Mouse (Mus musculus) megakaryocyte, adult 5-6 weeks (primary cell): ENCODE measurements around the gene Rad50. TPM values are rescaled to one million over a fixed set of nuclear protein-coding genes. Genes with fewer than 3 reads are reported as not detected.
A peak's percentile ranks its signal among the peaks of the same experiment; 100 is the strongest.

ENCODE experiments used
- ATAC-seq: 2 replicates; pipeline ENCODE4 v1.8.0; 2016; ENCODE audit warnings: mild to moderate bottlenecking, inconsistent platforms; ENCODE audit not compliant: poor library complexity, severe bottlenecking
- total RNA-seq, 2 experiments: library from RNA; stranded (forward) in 1 of 2; stranded (reverse) in 1 of 2; fragments of 153-499, 151-499 nt in 1 of 2; fragments of 221-1000, 200-1000 nt in 1 of 2; gene quantifications; 2 replicates each; pipeline versions ENCODE4 v1.2.3 to v1.2.4; 2015 to 2017

Gene Rad50
- 23.9 and 26.7 TPM in 2 replicates for total RNA-seq (2015)
- 33.7 and 38.1 TPM in 2 replicates for total RNA-seq (2017)

- peak; percentile 99 for ATAC-seq
These were observed at the start of gene Rad50 for GRCm38 (mm10) chr11:53706934-53707717. Rad50 (minus strand) TSS chr11:53707319.

- no peak for ATAC-seq
These were observed 48.0 kb upstream of the Rad50 start for GRCm38 (mm10) chr11:53755011-53755595.

- ATAC-seq: no peak
These were observed 42.7 kb upstream of the Rad50 start for GRCm38 (mm10) chr11:53749716-53750352.

- no peak for ATAC-seq
These were observed 42.2 kb upstream of the Rad50 start for GRCm38 (mm10) chr11:53749306-53749705.

GRCm38 (mm10) chr11:53748614-53749013 lies 41.5 kb upstream of the Rad50 start:
- peak; percentile 93 for ATAC-seq

- ATAC-seq: peak; percentile 59; the same call in 1 of the 2 replicates
These were observed 40.9 kb upstream of the Rad50 start for GRCm38 (mm10) chr11:53747985-53748384.

GRCm38 (mm10) chr11:53745260-53745659 lies 38.1 kb upstream of the Rad50 start:
- ATAC-seq: no peak

GRCm38 (mm10) chr11:53742353-53742752 lies 35.2 kb upstream of the Rad50 start:
- ATAC-seq: no peak

- ATAC-seq: peak; percentile 75
These were observed 30.4 kb upstream of the Rad50 start for GRCm38 (mm10) chr11:53737573-53737946.

- peak; percentile 68 for ATAC-seq
These were observed 29.9 kb upstream of the Rad50 start for GRCm38 (mm10) chr11:53736771-53737572.

GRCm38 (mm10) chr11:53735682-53736245 lies 28.6 kb upstream of the Rad50 start:
- ATAC-seq: peak; percentile 90

- ATAC-seq: no peak
These were observed 28.0 kb upstream of the Rad50 start for GRCm38 (mm10) chr11:53734970-53735681.

GRCm38 (mm10) chr11:53734431-53734830 lies 27.3 kb upstream of the Rad50 start:
- no peak for ATAC-seq

- ATAC-seq: no peak
These were observed 26.7 kb upstream of the Rad50 start for GRCm38 (mm10) chr11:53733824-53734223.

GRCm38 (mm10) chr11:53732244-53732643 lies 25.1 kb upstream of the Rad50 start:
- no peak for ATAC-seq

GRCm38 (mm10) chr11:53731457-53731856 lies 24.3 kb upstream of the Rad50 start:
- ATAC-seq: no peak

GRCm38 (mm10) chr11:53720715-53721114 lies 13.6 kb upstream of the Rad50 start, which contains the start of gene Il5:
Il5 (plus strand) TSS chr11:53720794.
- no peak for ATAC-seq

- ATAC-seq: no peak
These were observed 12.6 kb upstream of the Rad50 start for GRCm38 (mm10) chr11:53719701-53720100.

GRCm38 (mm10) chr11:53707718-53708009 lies 545 bp upstream of the Rad50 start:
- no peak for ATAC-seq
